Mouse (Mus musculus) kidney, postnatal 14 days (tissue): ENCODE results near the gene C130050O18Rik.
A peak's percentile ranks its signal among the peaks of the same experiment; 100 is the strongest.

Experiments used
- DNase-seq: peaks from one replicate; pipeline ENCODE4 v3.0.0; 2022; ENCODE audit warnings: mixed read lengths

Gene C130050O18Rik

DNA sequence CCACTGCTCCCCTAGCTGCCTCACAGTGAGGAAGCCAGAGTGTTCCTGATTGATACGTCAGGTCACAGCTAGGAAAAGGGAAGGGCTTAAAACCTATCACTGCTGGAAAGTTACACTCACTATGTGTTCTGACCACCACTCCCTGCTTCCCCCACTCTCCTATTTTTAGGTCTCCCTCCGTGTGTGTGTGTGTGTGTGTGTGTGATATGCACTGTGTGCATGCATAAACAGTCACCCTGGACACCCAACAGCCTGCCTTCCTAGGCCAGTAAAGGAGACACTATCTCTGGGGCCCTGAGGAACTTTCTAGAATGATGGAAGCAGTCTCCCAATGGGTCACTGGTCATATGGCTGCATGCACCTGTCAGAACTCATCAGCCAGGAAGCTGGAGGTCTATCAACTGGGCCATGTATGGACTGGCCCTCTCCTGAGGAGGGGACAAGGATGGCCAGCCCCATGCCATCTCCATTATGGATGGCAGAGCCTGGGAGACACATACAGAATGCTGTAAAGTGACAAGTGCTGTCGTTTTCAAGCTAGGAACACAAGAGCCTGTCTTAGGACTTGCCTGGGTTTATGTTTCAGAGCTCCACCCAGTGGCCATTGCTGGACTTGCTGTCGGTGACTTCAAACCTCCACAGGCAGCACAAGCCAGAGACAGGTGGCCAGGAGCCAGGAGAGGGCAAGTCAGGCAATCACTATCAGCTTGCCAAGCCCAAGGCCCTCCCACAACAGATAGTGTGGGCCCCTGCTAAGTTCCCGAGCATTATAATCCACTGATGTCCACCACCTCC is 6.9 kb upstream of the C130050O18Rik start:
- peak; percentile 94 for DNase-seq

DNA sequence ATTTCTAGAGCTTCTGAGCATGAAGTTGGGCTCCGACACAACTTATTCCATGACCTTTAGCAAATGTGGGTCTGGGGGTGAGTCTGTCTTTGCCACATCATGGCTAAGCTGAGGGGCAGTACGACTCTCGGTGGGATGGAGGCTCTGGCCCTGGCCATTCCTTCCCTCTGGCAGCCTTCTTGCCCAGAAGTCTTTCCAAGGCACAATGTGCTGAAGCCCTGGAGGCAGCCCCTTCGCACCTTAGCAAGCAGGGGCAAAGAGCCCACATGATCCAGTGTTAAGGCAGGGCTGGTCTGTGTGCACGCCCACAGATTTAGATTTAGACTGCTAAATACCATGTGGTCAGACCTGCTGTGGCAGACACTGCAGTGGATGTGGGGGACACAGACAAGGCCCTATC is 6.3 kb upstream of the C130050O18Rik start:
- no peak for DNase-seq

DNA sequence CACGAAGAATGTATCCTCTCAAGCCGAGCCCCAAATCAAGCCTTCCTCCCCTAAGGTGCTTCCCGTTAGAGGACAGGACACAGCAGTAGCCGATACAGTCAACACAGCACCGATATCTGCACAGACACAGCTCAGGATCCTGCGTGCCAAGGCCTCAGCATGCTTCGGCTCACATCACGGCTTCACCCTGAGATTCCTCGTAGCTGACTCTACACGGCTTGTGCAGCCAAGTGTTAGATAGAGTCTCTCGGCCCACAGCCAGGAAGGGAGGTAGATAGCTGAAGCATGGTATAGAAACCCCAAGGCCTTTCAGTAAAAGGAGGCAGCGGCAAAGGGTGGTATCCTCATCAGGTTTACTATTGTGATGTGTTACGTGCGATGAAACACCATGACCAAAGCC is 5.1 kb upstream of the C130050O18Rik start:
- no peak for DNase-seq

DNA sequence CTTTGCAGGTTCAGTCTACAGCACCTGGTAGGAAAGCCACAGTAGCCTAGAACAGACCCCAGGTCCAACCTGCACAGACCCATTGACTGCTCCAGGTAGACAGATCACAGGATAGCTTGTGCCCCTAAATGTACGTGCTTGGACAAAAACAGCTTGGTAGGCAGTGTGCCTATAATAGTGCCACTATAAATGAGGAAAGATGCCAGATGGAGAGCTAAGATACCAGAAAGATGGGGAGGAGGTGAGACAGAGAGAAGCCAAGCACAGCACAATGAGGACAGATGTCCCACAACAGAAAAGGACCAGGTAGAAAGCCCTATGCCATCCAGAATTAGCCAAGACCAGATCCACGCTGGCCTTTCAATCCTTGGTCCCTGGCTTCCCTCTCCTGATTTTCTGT is 3.0 kb upstream of the C130050O18Rik start:
- no peak for DNase-seq

DNA sequence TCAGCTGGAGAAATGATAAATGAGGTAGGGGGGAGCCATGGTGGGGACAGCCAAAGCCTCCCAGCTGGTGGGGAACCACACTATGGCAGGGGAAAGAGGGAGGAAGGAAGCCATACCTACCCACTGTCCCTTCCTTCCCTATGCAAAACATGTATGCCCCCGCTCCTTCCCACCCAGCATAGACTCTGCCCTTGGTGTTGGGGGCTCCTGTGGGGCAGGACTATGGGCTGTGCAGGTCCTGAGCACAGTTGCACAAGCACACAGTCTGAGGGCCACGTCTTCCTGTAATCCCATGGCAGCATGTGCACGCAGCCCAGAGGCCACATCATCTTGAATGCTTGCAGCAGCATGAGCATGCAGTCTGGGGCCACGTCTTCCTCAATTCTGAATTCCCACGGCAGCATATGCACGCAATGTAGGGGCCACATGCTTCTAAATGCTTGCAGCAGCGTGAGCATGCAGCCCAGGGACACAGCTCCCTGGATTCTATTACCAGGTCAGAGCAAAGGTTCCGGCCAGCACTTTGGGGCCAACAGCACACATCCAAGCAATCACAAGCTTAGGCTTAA is 1.3 kb upstream of the C130050O18Rik start:
- DNase-seq, result no peak

DNA sequence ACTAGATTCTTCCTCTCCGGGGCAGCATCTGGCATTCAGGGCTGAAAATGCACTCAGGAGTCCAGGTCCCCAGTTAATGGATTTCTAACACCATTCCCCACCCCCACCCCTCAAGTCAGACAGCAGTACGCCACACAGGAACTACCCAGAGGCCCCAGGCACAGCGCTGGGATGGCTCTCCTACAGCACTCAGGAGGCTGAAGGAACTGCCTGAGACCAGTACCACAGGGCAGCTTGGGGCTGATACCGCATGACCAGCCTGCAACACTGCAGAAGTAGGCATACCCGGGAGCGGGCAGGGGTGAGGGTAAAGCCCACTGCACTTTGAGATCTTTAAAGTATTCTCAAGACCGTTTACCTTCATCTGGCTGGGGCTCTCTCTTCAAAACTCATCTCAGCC is 398 bp downstream of the C130050O18Rik start:
- peak; percentile 45 for DNase-seq

DNA sequence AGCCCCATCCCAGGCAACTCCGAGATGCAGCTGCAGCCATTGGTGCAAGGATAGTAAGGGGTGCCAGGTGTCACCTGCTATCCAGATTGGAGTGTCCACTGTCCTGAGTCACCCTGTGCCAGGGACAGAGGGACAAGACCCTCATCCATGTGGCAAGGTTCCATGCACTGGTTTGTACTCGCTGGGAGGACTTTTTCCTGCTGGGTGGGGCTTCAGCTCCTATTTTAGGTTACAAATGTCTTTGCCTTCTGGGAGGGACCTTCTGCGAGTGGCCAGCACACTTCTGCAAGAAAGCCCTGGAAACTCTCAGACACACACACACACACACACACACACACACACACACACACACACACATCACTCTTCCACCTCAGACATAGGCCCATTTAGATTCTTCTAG is 873 bp downstream of the C130050O18Rik start:
- DNase-seq, result no peak

DNA sequence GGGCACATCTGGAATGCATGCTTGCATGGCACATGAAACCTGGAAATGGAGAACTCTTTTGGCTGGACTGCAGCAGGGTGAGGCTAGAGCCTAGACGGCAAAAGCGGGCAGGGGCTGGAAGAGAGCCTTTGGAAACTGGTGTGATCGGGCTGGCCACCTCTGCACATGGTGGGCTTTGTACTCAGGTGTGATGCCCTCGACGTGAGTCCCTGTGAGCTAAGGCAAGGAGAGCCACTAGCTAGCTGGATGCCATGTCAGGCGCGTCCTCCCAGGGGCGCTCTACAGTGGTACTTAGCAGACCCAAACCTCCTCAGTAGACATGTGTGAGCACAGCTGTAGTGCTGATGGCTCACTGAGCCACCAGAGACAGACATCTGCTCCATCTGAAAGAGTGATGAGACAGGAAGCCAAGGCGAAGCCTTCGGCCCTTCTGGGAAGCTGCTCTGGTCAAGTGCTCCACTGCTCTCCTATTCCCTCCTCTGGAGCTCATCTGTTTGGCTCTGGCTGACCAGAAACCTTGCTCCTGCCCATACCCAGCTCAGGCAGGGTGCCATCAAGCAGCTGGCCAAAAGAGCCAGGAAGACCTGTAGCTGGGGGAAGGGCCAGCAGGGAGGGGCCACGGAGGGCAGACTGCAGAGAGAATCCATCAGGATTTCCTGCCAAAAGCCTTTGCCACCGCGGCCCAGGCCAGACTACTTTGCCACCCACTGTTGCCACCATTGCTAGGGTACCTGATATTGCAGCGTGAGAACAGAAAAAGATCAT is 2.2 kb downstream of the C130050O18Rik start:
- no peak for DNase-seq

DNA sequence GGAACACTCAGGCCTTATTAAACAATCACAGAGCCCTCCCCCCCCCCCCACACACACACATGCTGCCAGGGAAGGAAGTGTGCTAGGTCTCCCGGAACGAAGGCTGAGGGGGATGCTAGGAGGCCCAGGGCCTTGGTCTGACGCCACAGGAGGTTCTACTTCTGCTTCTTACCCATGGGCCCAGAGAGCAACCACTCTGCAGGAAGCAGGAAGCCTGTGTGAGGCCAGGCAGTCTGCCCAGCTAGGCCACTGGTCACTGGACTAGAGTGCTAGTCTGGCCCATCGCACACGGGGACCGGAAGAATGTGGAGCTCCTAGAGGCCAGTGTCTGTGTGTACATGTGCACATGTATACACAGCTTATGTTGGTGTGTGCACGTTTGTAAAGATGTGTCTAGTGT is 3.4 kb downstream of the C130050O18Rik start:
- no peak for DNase-seq

DNA sequence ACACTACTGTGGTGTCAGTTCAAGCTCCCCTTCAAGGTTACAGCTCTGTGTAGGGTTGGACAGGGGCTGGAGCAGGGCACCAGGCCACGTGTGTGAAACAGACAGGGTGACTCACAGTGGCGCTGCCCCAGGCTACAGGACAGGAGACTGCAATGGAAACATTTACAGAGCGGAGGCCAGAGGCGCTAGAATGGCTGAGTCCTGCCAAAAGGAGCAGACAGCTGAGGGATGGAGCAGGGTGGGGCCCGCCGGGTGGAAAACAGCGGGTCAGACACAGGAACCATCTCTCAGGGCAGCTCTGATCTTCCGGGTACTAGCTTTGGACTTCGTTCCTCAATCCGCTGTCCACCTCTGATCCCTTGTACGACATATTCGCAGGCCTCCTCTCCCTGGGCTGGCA is 4.3 kb downstream of the C130050O18Rik start:
- peak; percentile 62 for DNase-seq

DNA sequence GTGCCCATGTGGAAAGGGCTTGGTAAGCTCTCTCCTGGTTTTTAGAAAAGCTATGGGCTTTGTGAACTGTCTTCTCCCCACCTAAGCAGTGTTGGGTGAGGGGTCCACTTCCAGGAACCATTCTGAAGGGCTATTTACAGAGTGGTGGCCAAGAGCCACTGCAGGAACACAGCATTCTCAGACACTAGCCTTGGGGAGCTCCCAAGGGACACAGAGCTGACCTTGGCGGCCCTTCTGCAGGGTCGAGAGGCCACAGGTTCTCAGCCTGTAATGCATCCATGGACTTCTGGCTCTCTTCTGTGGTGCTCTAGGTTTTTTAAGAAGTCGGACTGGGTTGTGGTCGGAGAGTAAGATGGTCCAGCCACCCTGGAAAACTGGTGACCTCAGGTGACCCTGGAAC is 5.0 kb downstream of the C130050O18Rik start:
- no peak for DNase-seq

DNA sequence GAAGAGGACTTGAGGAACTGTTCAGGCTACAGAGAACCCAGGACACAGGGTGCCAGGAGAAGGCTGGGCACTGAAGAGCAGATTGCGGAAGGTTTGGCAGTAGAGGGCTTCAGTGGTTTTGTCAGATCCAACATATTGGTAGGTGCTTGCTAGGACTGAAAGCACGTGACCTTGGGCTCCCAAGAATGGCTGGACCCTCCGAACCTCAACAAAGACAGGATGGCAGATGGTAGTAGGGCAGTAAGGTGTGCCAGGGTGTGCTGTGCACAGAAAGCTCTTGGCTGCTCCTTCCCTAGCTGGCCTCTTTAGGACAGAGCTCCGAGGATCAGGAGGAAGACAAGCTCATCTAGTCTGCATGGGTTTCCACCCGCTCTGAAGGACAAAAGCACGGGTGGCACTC is 6.0 kb downstream of the C130050O18Rik start:
- no peak for DNase-seq

DNA sequence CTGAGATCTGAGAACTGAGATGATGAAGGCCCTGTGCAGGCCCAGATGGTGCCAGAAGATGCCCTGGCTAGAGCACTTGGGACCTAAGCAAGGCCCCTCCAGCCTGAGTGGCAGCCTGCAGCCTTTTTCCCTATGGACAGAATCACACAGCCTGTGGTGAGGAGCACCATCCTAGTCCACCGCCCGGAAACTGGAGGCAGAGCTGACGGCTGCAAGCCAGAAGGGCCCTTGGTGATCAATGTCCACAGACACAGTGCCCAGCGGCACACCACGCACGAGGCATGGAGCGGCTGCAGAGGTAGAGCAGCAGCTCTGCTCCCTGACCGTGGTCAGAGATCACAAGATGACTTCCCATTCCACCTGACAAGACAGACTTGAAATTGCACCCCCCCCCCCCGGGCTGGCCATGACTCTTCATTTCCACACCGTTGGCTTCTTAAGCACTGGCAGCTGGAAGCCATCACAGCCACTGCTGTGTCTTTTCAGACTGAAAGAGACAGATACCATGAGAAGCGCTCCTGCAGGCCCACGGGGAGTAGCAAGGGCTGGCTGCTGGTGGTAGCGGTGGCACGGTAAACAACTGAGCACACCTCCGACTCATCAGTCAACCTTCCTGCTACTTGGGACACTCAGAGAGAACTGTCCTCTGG is 6.7 kb downstream of the C130050O18Rik start:
- no peak for DNase-seq

DNA sequence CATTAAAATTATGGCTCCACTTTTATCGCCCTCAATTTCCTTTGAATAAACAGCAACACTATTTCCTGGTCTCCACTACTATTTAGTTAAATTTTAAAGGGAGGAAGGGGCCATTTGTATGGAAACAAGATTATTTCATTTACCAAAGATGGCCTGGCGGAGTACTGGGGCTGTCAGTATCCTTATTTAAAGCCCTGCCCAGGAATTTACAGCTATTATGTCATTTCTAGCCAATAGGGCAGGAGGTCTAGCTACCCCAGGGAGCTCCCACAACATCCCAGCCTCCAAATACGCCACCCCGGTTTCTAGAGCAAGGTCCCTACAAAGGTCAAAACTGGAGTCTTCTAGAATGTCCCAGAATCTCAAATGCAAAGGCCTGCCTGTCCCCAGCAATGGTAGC is 8.5 kb downstream of the C130050O18Rik start:
- DNase-seq, result no peak

DNA sequence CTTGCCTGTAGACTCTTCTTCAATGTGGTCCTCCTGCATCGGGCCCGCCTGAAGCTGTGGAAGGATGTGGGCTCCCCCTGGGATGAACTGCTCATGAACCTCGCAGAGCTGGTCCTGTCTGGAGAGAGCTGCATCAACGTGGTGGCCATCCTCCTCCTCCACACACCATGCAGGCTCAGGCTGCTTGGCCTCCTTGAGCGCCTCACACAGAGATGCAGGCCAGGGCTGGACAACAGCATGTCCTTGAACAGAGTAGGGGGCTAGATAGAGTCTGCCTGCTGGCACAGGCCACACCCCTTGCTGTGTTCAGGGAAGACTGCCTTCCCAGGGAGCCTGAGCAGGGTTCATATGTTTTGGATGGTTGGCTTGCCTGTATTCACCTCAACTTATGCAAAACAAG is 9.9 kb downstream of the C130050O18Rik start:
- no peak for DNase-seq

DNA sequence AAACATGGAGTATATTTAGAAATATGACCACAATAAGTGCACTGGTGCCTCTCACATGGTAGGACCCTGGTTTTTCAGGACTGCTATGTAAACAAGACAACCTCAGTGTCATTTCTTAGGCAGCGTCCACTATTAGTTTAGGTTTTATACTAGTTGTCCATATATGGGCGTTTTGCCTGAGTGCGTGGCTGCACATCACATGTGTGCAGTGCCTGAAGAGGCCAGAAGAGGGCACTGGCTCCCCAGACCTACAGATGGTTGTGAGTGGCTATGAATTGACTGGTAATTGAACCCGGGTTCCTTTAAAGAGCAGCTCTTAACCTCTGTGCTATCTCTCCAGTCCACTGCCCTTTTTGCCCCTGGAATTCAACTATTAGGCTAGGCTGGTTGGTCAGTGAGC is 11.9 kb downstream of the C130050O18Rik start:
- no peak for DNase-seq

DNA sequence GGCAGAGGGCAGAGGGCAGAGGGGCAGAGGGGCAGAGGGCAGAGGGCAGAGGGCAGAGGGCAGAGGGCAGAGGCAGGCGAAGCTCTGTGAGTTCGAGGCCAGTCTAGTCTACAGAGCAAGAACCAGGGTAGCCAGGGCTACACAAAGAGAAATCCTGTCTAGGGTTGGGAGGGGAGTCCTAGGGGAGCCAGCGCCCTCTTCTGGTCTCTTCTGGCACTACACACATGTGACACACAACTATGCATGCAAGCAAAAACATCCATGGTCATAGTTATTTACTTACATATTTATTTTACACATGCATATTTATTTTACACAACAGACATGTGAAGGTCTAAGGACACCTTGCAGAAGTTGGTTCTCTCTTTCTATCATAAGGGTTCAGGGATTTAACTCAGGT is 12.4 kb downstream of the C130050O18Rik start:
- DNase-seq, result no peak

DNA sequence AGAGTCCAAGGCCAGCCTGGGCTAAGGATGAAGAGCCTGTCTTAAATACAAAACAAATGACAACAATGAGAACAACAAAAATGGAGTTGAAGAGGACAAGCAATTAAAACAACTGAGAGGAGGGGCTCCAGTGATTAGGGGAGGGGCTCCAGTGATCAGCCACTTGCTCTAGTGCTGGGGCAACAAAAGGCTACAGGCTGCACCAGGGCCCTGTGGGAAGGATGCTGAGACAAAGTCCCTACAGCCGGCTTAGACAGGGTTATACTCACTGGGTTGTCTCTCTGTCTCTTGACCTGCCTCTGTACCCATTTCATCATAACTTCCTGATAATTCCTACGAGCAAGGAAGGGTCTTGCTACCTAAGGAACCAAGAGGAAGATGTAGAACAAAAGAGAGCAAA is 13.0 kb downstream of the C130050O18Rik start:
- DNase-seq, result no peak

DNA sequence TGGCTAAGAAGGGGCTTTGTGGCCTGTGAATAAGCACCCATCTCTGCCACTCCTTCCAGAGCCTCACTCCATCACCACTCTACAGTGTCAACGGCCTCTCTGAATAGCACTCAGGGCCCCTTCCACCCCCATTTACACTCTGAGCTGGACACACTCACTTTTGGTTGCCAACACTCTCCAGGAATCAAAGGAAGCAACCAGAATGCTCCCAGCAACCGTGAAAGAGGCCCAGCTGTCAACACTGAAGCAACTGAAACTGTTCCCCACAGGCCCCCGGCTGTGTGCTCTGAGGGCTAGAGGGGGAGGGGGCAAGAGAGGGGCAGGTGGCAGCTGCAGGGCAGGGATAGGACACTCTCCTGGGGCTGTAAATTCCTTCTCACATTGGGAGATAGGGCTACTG is 13.6 kb downstream of the C130050O18Rik start:
- DNase-seq, result no peak

DNA sequence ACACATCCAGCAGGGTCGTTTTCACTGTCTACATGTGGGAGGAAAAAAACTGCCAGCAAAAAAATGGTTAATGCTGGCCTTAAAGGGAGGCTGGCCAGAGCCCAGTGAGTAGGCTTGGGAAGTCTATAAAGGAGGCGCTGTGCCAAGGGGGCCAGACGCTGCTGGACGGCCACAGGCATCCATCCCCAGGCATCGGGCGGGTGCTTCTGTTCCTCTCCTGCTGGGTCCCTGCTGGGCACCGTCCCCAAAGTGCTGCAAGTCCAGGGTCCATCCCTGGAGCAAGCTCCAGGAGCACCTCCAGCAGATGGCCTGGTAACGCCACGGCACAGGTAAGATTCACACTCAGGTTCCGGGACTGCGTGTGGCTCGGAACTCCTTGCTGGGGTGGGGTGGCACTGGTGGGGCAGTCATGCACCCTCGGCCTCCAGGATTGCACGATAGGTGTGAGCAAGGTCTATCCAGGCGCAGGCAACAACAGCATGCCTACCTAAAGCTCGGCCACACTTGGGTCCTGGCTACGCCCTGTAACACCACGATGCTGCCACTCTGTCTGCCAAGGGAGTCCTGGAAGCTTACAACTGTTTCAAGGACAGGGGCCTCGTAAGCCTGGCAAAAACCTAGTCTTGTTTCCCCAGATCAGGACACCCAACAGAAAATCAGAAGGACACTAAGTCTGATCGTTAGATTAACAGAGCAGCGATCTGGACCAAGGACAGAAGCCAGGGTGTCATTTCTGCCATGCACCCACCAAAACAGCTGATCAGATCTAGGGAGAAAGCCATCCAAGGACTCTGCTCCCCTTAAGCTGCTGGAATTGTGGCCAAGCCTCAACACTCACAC is 18.2 kb downstream of the C130050O18Rik start, which contains the start of gene Gper1:
Gene Gper1 (plus strand): TSS at position 126 of the 840 bp plus-strand sequence.
- peak; percentile 58 for DNase-seq

DNA sequence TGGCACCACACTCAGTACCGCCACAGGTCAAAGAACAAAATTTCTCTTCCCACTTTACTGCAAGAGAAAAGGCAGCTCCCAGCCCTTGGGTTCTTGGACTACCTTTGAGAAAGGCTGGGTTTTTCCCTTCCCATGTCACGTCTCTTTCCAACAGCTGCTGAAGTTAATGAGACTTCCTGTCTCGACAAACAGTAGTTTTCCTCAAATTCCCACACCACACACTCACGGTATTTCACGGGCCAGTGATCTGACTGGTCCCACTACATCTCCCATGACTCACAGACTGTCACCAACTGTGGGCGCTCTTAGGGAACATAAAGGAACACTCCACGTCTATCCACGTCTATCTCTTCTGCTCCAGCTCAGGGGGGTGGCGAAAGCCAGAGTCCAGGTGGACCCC is 20.1 kb downstream of the C130050O18Rik start:
- no peak for DNase-seq

DNA sequence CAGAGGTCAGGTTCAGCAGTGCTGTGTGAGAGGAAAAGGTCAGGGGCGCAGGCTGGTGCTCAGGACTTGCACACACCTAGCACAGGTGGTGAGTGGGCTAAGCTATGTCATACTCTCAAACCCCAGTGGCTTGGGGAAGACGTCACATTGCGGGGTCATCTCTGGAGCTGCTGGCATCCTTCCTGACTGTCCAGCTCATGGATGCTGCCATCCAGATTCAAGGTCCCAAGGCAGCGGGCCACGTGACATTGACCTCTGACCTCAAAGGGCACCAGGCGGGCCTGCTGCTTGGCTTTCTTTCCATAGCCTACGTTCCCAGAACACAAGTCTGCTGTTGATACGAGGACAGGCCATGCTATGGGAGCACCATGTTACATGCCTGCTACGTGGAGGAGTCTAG is 21.9 kb downstream of the C130050O18Rik start:
- DNase-seq, result no peak

DNA sequence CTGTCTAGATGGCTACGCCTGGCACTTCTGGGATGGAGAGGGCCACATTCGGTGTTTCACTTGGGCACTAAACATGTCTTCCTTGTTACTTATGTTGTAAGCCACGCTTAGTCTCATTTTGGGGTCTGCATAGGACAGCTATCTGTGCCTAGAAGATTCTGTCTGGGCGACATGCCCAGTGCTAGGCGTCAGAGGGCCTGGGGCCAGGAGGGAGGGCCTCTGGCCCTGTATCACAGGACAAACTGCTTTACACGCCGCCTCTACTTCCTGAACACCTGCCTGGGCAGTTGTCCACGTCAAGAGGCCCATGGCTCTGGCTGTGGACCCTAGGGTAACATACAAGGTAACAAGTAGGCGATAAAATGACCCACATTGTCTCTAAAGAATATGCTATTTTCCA is 22.9 kb downstream of the C130050O18Rik start:
- DNase-seq, result no peak
